Mouse (Mus musculus): Measurements from ENCODE around the gene Smarcc2.

DNA sequence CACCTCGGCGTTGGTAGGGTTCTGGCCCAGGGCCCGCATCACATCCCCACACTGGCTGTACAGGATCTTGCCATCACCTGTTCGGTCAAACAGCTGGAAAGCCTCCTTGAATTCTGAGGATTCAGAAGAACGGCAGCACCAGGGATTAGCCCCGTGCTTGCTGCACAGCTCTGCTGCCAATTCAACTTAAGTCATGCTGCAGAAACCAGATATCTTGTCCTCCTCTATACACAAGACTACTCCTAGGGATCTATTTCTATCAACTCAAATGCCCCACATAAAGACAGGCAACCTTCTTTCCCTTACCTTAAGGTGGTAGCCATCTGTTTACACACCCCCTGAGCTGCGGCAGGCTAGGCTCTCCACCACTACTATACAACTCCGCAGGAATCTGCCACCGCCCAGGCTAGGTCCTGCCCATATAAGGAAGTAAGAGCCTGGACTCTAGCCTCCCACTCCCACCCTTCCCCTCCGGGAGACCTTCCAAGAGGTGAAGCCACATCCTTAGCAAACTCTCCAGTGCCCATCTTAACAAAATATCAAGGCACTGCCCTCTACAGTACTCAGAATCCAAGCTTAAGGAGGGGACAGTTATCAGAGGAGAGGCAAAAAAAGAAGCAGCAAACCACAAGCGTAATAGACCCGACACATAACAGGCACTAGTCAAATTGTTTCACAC, 33.7 kb downstream of the Smarcc2 start:
- TF ChIP-seq CTCF (conservative IDR thresholded peaks at IDR 0.05; ENCODE audit: insufficient read depth, insufficient read length, low read depth, low read length) (no peak), POLR2A (IDR thresholded peaks at IDR 0.05; ENCODE audit: low read depth, low read length) (no peak)

Data from kidney, adult 2 months (tissue).